Mouse (Mus musculus): ENCODE results near the gene Jun.

DNA sequence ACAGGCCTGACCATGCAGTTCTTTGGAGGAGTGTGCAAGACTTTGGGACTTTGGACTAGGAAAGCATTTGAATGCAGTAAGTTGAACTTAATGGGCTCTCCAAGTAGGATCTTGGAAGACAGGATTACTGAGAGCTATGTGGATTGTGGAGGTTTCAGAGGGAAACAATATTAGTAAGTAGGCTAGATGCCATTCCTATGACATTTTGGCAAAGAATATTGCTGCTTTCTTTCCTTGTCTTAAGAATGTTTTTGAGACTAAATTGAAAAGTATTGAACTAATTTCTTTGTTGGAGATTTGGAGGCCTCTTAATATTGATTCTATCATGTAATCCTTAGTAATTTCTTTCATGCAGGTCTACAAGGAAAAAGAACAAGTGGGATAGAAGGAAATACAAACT, 39.8 kb downstream of the Jun start:
- no peak for TF ChIP-seq GATA1 (IDR thresholded peaks at IDR 0.05; ENCODE audit: low read length)
- no peak for TF ChIP-seq TAL1 (IDR thresholded peaks at IDR 0.05; ENCODE audit: low read length)
